Mouse (Mus musculus) hindbrain, postnatal 0 days (tissue): ENCODE data around the gene Cfap73. TPM values are rescaled to one million over a fixed set of nuclear protein-coding genes. Genes with fewer than 3 reads are reported as not detected.

Experiments
- ATAC-seq: fragments of 200-750 bp; cut with Nextera tagmentation; 2 replicates; pipeline ENCODE4 v1.8.0; 2017; ENCODE audit warnings: mild to moderate bottlenecking, moderate TSS enrichment, moderate library complexity
- DNase-seq: peaks from one replicate; pipeline ENCODE4 v3.0.0-alpha.2; 2015; ENCODE audit warnings: low spot score
- H3K27ac ChIP-seq: fragments of 300-500 bp; sonication (generic); 2 replicates; pipeline ENCODE4 v1.5.1; 2014; ENCODE audit warnings: mild to moderate bottlenecking
- H3K27me3 ChIP-seq: fragments of 300-500 bp; sonication (generic); 2 replicates; pipeline ENCODE4 v1.6.1; 2014; ENCODE audit warnings: low read length, mixed read lengths; ENCODE audit not compliant: insufficient read depth
- H3K36me3 ChIP-seq: fragments of 300-500 bp; sonication (generic); 2 replicates; pipeline ENCODE4 v1.6.1; 2014; ENCODE audit warnings: low read length, mixed read lengths; ENCODE audit not compliant: insufficient read depth
- H3K4me1 ChIP-seq: fragments of 300-500 bp; sonication (generic); 2 replicates; pipeline ENCODE4 v1.6.1; 2014; ENCODE audit warnings: antibody characterized with exemption, low read length, mixed read lengths; ENCODE audit not compliant: insufficient read depth
- H3K4me2 ChIP-seq: fragments of 300-500 bp; sonication (generic); 2 replicates; pipeline ENCODE4 v1.6.1; 2014; ENCODE audit warnings: low read depth, mild to moderate bottlenecking, low read length, moderate library complexity, mixed read lengths
- H3K4me3 ChIP-seq: fragments of 300-500 bp; sonication (generic); 2 replicates; pipeline ENCODE4 v1.5.1; 2014; ENCODE audit warnings: low read length
- H3K9ac ChIP-seq: fragments of 300-500 bp; sonication (generic); replicated peaks from 2 replicates; pipeline ENCODE4 v1.6.1; 2014; ENCODE audit warnings: mild to moderate bottlenecking, low read length, moderate library complexity, mixed read lengths
- H3K9me3 ChIP-seq: fragments of 300-500 bp; sonication (generic); 2 replicates; pipeline ENCODE4 v1.6.1; 2016; ENCODE audit warnings: low read length, mixed read lengths
- CTCF ChIP-seq: IDR thresholded peaks from 2 replicates; pipeline ENCODE4 v1.5.1; 2016; ENCODE audit warnings: antibody characterized with exemption, control low read depth, low read depth
- WGBS: fragments of 180-500 bp; shearing (Covaris S2); extraction: QIAGEN DNeasy Blood & Tissue Kit; methylation state at CpG from one replicate; pipeline ENCODE4 v1.1.7; 2014; 5-methylcytosine and 5-hydroxymethylcytosine counted together
- polyA plus RNA-seq: library from polyadenylated mRNA; unstranded; fragments of >200 nt; fragmentation: Nextera tagmentation; extraction: Ambion mirVana; gene quantifications from 2 replicates; pipeline ENCODE4 v1.2.1, GENCODE M21; 2015
- total RNA-seq: library from RNA; depleted of rRNA; stranded (reverse); fragments of >200 nt; gene quantifications from 2 replicates; pipeline ENCODE4 v1.2.3, GENCODE M21; 2014

The Cfap73 gene
- total and polyA plus RNA-seq, 2 experiments from 2014 or later = 0.21 to 0.26 TPM

- Histone ChIP-seq H3K27ac (no peak overlapping the region), H3K4me3 (no peak overlapping the region), H3K27me3 (no peaks in the 10 kb centered on the region), H3K4me1 (peaks cover 3% of the 10 kb centered on the region; the same call in 1 of the 2 replicates), H3K36me3 (no peaks in the 10 kb centered on the region), H3K9me3 (no peaks in the 10 kb centered on the region), H3K9ac (no peak overlapping the region), H3K4me2 (no peak overlapping the region)
- peak; percentile 33; the same call in 1 of the 2 replicates for ATAC-seq
- DNase-seq = peak; percentile 68
- WGBS = 24% methylated on average over 21 of the region's 21 CpGs
- TF ChIP-seq CTCF = no peak
These were observed 40.5 kb upstream of the Cfap73 start for GRCm38 (mm10) chr5:120674229-120675145.

GRCm38 (mm10) chr5:120673626-120674025 is 39.6 kb upstream of the Cfap73 start:
- Histone ChIP-seq H3K4me1 (no peaks in the 10 kb centered on the region), H3K36me3 (no peaks in the 10 kb centered on the region), H3K27ac (no peak overlapping the region), H3K4me2 (no peak overlapping the region), H3K9ac (no peak overlapping the region), H3K4me3 (no peak overlapping the region), H3K9me3 (no peaks in the 10 kb centered on the region), H3K27me3 (no peaks in the 10 kb centered on the region)
- 11% methylated on average over 12 of the region's 12 CpGs for WGBS
- DNase-seq (peak; percentile 88), ATAC-seq (no peak)
- peak; percentile 96 for TF ChIP-seq CTCF

- Histone ChIP-seq H3K4me3 (no peak overlapping the region), H3K27ac (no peak overlapping the region), H3K9ac (no peak overlapping the region), H3K9me3 (no peaks in the 10 kb centered on the region), H3K4me2 (no peak overlapping the region), H3K36me3 (no peaks in the 10 kb centered on the region), H3K27me3 (no peaks in the 10 kb centered on the region), H3K4me1 (no peaks in the 10 kb centered on the region)
- 87% methylated on average over 3 of the region's 3 CpGs for WGBS
- ATAC-seq (no peak), DNase-seq (no peak)
- TF ChIP-seq CTCF = no peak
These were observed 37.8 kb upstream of the Cfap73 start for GRCm38 (mm10) chr5:120671865-120672264.

- DNase-seq (no peak), ATAC-seq (no peak)
- no peaks in the 10 kb centered on the region for H3K4me1 ChIP-seq
- no peak for TF ChIP-seq CTCF
- no peaks in the 10 kb centered on the region for H3K36me3 ChIP-seq
- no peak overlapping the region for H3K9ac ChIP-seq
- no peak overlapping the region for H3K4me3 ChIP-seq
- 93% methylated on average over 7 of the region's 7 CpGs for WGBS
- H3K9me3 ChIP-seq = no peaks in the 10 kb centered on the region
- H3K27me3 ChIP-seq = no peaks in the 10 kb centered on the region
- H3K27ac ChIP-seq = no peak overlapping the region
- H3K4me2 ChIP-seq = no peak overlapping the region
These were observed 36.1 kb upstream of the Cfap73 start for GRCm38 (mm10) chr5:120670132-120670531.

GRCm38 (mm10) chr5:120668761-120669160 is 34.7 kb upstream of the Cfap73 start:
- no peak for TF ChIP-seq CTCF
- Histone ChIP-seq H3K4me2 (no peak overlapping the region), H3K4me3 (no peak overlapping the region), H3K36me3 (no peaks in the 10 kb centered on the region), H3K9ac (no peak overlapping the region), H3K9me3 (no peaks in the 10 kb centered on the region), H3K4me1 (no peaks in the 10 kb centered on the region), H3K27ac (no peak overlapping the region), H3K27me3 (no peaks in the 10 kb centered on the region)
- 66% methylated on average over 7 of the region's 7 CpGs for WGBS
- no peak for ATAC-seq
- DNase-seq = no peak

GRCm38 (mm10) chr5:120664888-120665287 is 30.9 kb upstream of the Cfap73 start:
- DNase-seq (no peak), ATAC-seq (no peak)
- no peak overlapping the region for H3K9ac ChIP-seq
- WGBS = 61% methylated on average over 2 of the region's 2 CpGs
- H3K4me1 ChIP-seq = no peaks in the 10 kb centered on the region
- H3K9me3 ChIP-seq = no peaks in the 10 kb centered on the region
- no peak overlapping the region for H3K27ac ChIP-seq
- 0 out of 2 replicates have a peak, but pooled peaks have one; percentile 15 for TF ChIP-seq CTCF
- H3K4me2 ChIP-seq = no peak overlapping the region
- no peaks in the 10 kb centered on the region for H3K27me3 ChIP-seq
- H3K4me3 ChIP-seq = no peak overlapping the region
- no peaks in the 10 kb centered on the region for H3K36me3 ChIP-seq

GRCm38 (mm10) chr5:120660816-120661215 is 26.8 kb upstream of the Cfap73 start:
- ATAC-seq (peak; percentile 81), DNase-seq (peak; percentile 83)
- no peaks in the 10 kb centered on the region for H3K36me3 ChIP-seq
- no peak overlapping the region; the same call in 1 of the 2 replicates for H3K9ac ChIP-seq
- TF ChIP-seq CTCF = peak; percentile 65
- no peaks in the 10 kb centered on the region for H3K4me1 ChIP-seq
- H3K9me3 ChIP-seq = no peaks in the 10 kb centered on the region
- no peak overlapping the region for H3K4me2 ChIP-seq
- H3K27me3 ChIP-seq = no peaks in the 10 kb centered on the region
- WGBS = 15% methylated on average over 5 of the region's 5 CpGs
- peak overlapping the region; percentile 70 for H3K27ac ChIP-seq
- no peak overlapping the region for H3K4me3 ChIP-seq
